Mouse (Mus musculus) cerebellum, postnatal 10 days (tissue): ENCODE measurements around the gene Gm20388.

ENCODE experiments used
- DNase-seq, 2 experiments: peaks; one replicate each; pipeline ENCODE4 v3.0.0; 2021; ENCODE audit warnings: mixed read lengths in 2 of 2

Gm20388 gene

GRCm38 (mm10) chr8:120500701-120501261 lies 590.1 kb downstream of the Gm20388 start:
- DNase-seq: peak; percentile 73 to 77

- no peak for DNase-seq
Observed at GRCm38 (mm10) chr8:120501426-120501825, 590.8 kb downstream of the Gm20388 start.

DNA sequence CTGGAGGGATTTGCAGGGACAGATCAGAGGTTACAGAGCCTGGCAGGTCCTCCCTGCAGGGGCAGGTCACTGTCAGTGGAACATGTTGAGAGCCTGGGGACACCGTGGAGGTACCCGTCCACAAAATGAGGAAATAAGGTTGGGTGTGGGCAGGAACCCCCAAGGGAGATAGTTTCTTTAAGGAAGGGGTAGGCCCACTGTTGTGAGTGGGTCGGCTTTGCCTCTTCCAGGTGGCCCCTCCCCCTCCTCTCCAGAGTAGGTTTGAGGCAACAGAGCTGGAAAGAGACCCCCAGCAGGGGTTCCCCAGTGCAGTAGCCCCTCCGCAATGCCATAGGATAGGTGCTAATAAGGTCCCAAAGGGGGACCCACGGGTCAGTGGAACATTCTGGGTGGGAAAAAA lies 591.8 kb downstream of the Gm20388 start:
- DNase-seq: peak in 1 of 2 experiments; percentile 43

DNA sequence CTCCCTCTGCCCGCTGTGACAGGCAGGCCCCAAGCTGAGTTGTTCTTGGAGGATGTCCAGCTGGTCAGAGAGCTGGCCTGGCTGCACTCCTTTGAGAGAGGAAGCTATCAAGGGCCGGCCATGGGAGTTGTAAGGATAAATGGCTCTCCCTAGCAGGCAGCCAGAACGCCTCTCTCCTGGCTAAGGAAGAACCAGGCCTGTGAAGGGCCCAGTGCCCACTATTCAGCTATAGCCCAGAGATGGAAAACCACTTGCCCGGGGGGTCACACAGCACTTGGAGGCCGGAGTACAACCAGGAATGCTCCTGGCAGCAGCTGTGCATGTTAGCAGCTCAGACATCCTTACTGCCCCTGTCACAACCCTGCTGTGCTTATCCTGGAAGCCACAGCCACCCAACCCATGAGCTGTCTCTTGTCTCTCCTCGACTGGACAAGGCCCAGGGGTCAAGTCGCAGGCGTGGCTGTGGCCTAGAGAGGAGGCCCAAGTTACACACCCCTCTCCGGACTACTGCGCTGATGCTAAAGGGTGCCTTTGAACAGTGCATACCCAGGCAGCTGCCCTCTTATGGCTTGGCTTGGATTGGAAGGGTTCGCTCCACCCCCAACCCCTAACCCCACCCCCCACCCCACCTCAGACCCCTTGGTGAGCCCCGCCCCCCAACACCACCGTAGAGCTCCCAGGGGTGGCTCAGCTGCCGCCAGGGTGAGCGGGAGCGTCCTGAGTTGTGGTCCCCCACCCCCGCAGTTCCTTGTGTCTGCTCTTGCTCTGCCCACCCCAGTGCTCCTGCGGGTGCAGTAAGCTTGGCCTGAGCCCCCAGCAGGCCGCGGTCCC lies 593.8 kb downstream of the Gm20388 start:
- peak; percentile 72 to 83 for DNase-seq

- peak; percentile 74 to 79 for DNase-seq
Observed at GRCm38 (mm10) chr8:120505082-120505511, 594.5 kb downstream of the Gm20388 start.

DNA sequence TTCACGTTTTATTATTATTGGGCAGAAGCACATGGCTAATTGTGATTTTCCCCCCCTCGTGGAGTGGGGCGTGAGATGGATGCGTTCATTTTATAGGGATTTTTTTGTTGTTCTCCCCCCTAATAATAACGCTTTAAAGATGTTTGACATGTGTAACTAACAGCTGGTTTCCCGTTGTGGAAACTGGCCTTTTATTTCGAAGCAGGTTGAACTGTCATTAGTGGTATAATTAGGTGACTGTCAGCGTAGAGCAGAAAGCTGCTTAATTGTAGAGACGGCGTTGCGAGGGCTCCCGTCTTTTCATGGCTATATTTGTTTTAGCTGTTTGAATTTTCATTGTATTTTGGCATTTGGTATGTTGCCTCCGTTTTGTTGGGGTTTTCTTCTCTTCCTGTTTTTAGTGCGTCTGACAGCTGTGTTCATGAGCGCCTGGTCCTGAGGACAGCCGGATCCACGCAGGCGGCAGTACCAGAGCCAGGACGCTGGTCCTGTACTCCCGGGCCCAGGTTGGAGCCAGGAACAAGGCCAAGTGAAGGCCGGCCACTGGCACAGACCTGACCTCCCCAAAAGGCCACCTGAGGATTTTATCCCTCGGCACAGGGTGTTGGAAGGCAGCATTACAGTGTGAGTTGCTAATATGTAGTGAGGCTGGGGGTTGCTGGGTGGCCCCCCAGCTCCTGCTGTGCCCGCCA lies 595.1 kb downstream of the Gm20388 start:
- DNase-seq: peak; percentile 67

GRCm38 (mm10) chr8:120506562-120506961 lies 595.9 kb downstream of the Gm20388 start:
- DNase-seq: peak; percentile 44 to 46

GRCm38 (mm10) chr8:120507290-120507689 lies 596.6 kb downstream of the Gm20388 start:
- no peak for DNase-seq

DNA sequence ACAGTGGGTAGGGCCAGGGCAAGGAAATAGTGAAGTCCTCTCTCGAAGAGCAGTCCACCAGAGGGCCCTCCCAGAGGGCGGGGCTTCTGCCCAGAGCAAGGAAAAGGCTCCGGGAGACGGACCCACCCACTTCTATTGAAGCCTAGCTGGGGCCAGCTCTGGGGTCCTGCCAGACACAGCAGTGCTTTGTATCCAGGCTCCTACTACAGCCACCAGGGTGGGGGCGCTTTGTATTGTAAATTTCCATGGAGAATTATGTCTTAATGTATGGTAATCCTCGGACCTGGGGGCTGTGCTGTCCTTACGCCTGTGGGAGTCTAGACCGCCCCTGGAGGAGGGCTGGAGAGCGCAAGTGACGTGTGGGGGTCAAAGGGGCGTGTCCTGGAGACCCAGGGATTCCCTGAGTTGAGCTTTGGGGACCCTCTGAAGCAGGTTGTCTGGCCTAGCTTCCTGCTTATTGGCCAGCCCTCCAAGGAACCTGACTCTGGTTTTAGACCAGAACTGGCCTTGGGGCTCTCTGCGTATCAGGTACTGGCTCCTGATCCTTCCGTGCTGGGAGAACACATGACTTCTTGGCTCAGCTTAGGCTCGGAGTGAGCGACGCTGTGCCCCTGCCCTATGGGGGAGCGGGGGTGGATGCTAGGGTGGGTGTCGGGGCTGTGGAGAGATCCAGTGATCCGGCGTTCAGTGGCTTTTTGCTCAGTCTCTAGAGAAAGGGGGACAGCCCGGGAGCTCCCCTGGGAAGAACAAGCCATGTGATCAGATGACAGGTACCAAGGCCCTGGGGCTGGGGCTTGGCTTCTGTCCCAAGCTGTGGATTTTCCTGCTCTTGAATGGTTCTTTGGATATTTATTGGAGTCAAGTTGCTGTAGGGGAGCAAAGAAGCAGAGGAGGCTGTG lies 598.7 kb downstream of the Gm20388 start:
- DNase-seq: peak in 1 of 2 experiments; percentile 64

- DNase-seq: no peak
Observed at GRCm38 (mm10) chr8:120510035-120510416, 599.4 kb downstream of the Gm20388 start.

GRCm38 (mm10) chr8:120510863-120511457 lies 600.3 kb downstream of the Gm20388 start:
- no peak for DNase-seq

DNA sequence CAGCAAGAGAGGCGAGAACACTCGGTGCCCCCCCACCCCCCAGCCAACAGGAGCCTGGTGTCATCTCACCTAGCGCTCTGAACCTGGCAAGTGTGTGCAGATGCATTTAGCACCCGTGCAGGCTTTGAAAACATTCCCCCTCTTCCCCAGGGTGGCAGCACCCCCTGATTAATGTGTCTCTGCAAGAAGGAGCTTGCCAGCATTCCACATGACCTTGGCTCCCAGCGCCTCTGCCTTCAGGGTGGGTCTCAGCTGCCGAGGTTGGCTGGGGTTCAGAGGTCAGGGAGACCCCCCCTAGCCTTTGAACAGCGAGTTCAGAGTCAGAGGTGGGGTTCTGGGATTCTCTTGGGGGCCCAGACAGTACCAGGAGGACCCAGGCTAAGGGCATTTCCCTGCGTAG lies 601.1 kb downstream of the Gm20388 start:
- peak in 1 of 2 experiments; percentile 56 for DNase-seq

DNA sequence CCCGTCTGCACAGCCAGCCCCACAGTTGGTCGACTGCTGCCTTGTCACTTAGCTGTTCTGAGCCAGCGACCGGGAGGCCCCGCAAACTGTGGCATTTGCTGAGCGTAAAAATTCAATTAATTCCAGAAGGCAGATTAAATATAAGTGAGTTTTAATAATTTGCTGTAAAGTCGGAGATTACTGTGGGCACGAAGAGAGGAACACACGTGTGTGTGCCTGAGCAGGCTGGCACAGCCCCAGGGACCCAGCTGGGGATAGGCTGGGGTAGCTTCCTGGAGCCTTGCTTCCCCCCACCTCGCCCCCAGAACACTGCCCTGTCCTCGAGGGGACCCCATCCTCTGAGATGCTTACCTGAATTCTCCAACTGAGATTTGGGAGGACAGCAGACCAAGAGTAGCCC lies 601.7 kb downstream of the Gm20388 start:
- peak; percentile 76 to 79 for DNase-seq

GRCm38 (mm10) chr8:120513145-120513544 lies 602.5 kb downstream of the Gm20388 start:
- no peak for DNase-seq

DNA sequence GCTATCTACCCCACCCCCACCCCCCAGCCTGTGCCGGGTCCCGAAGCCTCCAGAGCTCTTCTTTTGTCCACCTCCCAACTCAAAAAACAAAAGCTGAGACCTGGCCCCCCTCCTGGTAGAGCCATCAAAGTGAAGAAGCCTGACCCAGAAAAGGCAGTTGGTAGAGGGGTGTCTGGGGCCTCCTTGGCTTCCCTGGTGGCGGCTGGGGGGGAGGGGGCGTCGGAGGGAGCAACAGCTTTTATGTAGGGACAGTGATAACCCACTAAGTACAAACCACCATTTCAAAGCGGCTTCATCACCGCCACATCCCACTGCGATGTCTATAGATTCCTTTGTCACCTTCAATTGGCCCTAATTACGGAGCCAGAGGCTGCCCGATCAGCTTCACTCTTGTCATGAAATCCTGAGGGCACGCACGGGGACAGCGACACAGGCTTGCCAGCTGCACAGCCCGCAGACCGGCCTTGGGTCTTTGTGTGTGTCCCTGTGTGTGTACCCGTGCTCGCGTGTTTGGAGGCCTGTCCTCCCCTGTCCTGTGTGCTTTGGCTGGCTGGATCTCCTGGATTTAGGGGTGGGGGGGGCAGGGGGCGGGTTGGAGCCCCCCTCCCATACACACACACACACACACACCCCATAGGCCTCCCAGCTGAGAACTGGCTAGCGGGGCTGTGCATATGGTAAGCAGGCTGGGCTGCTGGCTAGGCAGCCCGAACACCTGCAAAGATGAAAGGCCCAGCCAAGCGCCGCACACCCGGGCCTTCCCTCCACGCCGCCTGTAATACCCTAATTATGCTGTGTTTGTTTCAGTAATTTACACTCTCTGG lies 603.2 kb downstream of the Gm20388 start:
- DNase-seq: peak; percentile 86 to 91

GRCm38 (mm10) chr8:120515214-120515613 lies 604.6 kb downstream of the Gm20388 start:
- DNase-seq: peak in 1 of 2 experiments; percentile 44

GRCm38 (mm10) chr8:120515650-120516049 lies 605.0 kb downstream of the Gm20388 start:
- DNase-seq: peak in 1 of 2 experiments; percentile 39

- peak; percentile 71 to 85 for DNase-seq
Observed at GRCm38 (mm10) chr8:120516182-120516755, 605.6 kb downstream of the Gm20388 start.

DNA sequence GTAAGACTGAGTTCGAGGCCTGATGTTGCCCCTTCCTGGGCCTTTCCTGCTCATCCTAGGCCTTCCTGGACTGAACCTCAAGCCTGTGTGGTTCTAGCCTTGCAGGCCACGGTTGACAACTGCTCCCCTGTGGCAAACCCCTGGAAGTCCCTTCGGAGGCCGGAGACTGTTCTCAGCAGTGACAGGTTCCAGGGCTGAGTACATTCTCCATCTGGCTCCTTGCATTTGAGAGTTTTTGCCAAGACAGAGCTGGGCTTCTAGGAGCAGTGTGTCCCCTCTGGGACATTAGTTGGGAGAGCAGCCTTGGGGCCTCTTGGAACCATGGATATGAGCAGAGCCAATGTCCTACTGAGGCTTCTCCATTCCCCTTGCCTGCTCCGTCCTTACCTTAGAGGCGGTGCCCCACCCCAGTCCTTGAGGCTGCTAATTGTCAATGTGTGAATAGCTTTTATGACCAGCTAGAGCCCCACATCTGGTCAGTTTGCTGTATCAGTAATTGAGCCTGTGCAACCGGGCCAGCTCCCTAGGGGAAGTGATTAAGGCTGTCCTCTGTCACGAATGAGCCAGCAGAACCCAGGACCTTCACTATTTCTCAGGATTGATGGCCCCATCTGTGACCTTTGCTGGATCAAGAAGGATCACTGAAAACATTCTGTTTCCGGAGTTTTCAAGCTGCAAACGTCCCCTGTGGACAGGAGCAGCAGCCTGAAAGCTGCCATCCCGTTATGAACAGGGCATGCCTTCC lies 607.2 kb downstream of the Gm20388 start:
- peak; percentile 38 to 42 for DNase-seq
